Mouse (Mus musculus): ENCODE data around the gene Gm14137. TPM values are rescaled to one million over a fixed set of nuclear protein-coding genes. Genes with fewer than 3 reads are reported as not detected.

Gm14137 gene
- 0.40 and 0.66 TPM in 2 replicates for polyA plus RNA-seq (2014; fragmentation: Nextera tagmentation; extraction: Ambion mirVana)

DNA sequence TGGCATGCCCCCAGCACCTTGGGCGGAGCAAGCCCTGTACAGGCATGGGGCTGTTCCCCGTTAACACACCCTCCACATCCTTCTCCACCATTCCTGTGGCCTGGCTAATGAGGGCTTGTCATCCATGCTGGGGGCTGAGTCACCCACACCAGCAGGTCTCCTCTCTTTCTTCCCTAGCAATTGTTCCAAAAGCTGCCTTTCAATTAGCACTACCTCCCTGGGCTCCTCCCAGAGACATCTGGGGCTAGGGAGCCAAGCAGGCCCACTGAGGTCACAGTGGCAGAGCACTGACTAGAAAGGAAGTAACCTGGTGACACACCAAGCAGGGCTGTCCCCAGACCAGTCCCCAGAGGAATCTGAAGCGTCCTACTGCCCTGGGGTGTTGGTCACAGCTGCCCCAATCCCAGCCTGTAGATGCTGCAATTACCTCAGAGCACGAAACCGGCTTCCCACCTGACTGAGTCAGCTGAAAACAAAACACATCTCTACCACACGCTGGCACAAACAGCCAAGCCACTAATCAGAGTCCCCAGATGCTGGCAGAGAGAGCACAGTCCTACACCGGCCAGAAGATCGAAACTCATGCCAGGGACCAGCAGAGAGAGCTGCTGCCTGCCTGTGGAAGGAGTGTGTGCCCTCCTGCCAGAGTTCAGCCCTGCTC, at the start of gene Gm14137:
Gene Gm14137 (plus strand): TSS at position 519 of the 661 bp plus-strand sequence.
- Histone ChIP-seq H3K9ac (no peak within 1 kb of the TSS), H3K27me3 (ENCODE audit: control insufficient read depth, insufficient read depth, low read length) (no peaks in the 10 kb centered on the region), H3K9me3 (ENCODE audit: control insufficient read depth, low read length) (no peaks in the 10 kb centered on the region), H3K36me3 (replicated peaks; ENCODE audit: control insufficient read depth, insufficient read depth) (peaks cover 26% of the 10 kb centered on the region), H3K27ac (no peak within 1 kb of the TSS), H3K4me1 (replicated peaks; ENCODE audit: control insufficient read depth, insufficient read depth, low read length) (peaks cover 13% of the 10 kb centered on the region), H3K4me3 (replicated peaks; ENCODE audit: low read length) (no peak within 1 kb of the TSS), H3K4me2 (replicated peaks) (no peak within 1 kb of the TSS)
- ATAC-seq (ENCODE audit: low FRiP score) (peak; percentile 38; the same call in 1 of the 2 replicates), DNase-seq (ENCODE audit: low spot score) (no peak)
- WGBS, result 29% methylated on average over 8 of the region's 8 CpGs

- no peak for ATAC-seq (ENCODE audit: low FRiP score)
- no peaks in the 10 kb centered on the region for H3K9me3 ChIP-seq (ENCODE audit: control insufficient read depth, low read length)
- H3K4me1 ChIP-seq (replicated peaks; ENCODE audit: control insufficient read depth, insufficient read depth, low read length), result no peaks in the 10 kb centered on the region
- H3K36me3 ChIP-seq (replicated peaks; ENCODE audit: control insufficient read depth, insufficient read depth), result peaks cover 66% of the 10 kb centered on the region
- H3K4me2 ChIP-seq (replicated peaks), result no peak overlapping the region
- 88% methylated on average over 5 of the region's 5 CpGs for WGBS
- H3K27me3 ChIP-seq (ENCODE audit: control insufficient read depth, insufficient read depth, low read length), result no peaks in the 10 kb centered on the region
- no peak overlapping the region for H3K9ac ChIP-seq
- DNase-seq (ENCODE audit: low spot score), result no peak
- H3K4me3 ChIP-seq (replicated peaks; ENCODE audit: low read length), result no peak overlapping the region
- H3K27ac ChIP-seq, result no peak overlapping the region
These were observed 37.9 kb upstream of the Gm14137 start for GRCm38 (mm10) chr2:119136346-119136898.

DNA sequence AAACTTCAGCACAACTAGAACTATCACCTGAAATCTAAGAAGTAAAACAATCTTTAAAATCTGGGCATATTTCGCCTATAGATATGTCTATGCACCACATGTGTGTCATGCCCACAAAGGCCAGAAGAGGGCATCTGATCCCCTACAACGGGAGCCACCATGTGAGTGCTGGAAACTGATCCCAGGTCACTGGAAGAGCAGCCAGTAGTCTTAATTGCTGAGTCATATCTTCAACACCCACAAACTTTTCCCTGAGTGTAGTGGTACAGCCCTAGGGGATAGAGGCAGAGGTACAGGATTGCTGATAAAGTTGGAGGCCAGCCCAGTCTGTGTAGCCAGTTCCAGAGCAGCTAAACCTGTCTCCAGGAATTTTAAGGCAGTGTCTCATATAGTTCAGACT, 29.1 kb upstream of the Gm14137 start:
- no peaks in the 10 kb centered on the region for H3K9me3 ChIP-seq (ENCODE audit: control insufficient read depth, low read length)
- H3K4me3 ChIP-seq (replicated peaks; ENCODE audit: low read length), result no peak overlapping the region
- no peaks in the 10 kb centered on the region for H3K4me1 ChIP-seq (replicated peaks; ENCODE audit: control insufficient read depth, insufficient read depth, low read length)
- 95% methylated on average over 2 of the region's 2 CpGs for WGBS
- no peak overlapping the region for H3K9ac ChIP-seq
- DNase-seq (ENCODE audit: low spot score), result no peak
- no peak for ATAC-seq (ENCODE audit: low FRiP score)
- no peak overlapping the region for H3K4me2 ChIP-seq (replicated peaks)
- H3K27ac ChIP-seq, result no peak overlapping the region
- H3K36me3 ChIP-seq (replicated peaks; ENCODE audit: control insufficient read depth, insufficient read depth), result peaks cover 99% of the 10 kb centered on the region
- no peaks in the 10 kb centered on the region for H3K27me3 ChIP-seq (ENCODE audit: control insufficient read depth, insufficient read depth, low read length)

DNA sequence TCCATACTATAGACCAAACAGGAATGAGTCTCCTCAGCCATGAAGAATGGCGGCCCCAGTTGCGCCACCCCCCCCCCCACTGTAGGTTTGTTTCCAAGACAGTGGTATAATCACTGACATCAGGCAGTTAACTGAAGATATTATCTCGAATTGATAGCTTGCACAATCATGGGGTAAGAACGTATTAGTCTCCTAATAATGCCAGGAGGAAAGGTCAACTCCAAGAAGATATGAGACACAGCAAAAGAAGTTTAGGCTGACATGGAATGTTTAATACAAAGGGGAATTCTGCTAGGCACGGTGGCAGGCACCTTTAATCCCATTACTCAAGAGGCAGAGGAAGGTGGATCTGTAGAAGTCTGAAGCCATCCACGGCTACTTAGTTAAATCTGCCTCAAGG, 27.9 kb upstream of the Gm14137 start:
- DNase-seq (ENCODE audit: low spot score) (no peak), ATAC-seq (ENCODE audit: low FRiP score) (no peak)
- H3K36me3 ChIP-seq (replicated peaks; ENCODE audit: control insufficient read depth, insufficient read depth), result peaks cover 99% of the 10 kb centered on the region
- 87% methylated on average over 6 of the region's 6 CpGs for WGBS
- H3K9me3 ChIP-seq (ENCODE audit: control insufficient read depth, low read length), result no peaks in the 10 kb centered on the region
- no peak overlapping the region for H3K4me2 ChIP-seq (replicated peaks)
- no peak overlapping the region for H3K9ac ChIP-seq
- no peak overlapping the region for H3K27ac ChIP-seq
- H3K27me3 ChIP-seq (ENCODE audit: control insufficient read depth, insufficient read depth, low read length), result no peaks in the 10 kb centered on the region
- no peak overlapping the region for H3K4me3 ChIP-seq (replicated peaks; ENCODE audit: low read length)
- no peaks in the 10 kb centered on the region for H3K4me1 ChIP-seq (replicated peaks; ENCODE audit: control insufficient read depth, insufficient read depth, low read length)

GRCm38 (mm10) chr2:119147160-119147678, 27.1 kb upstream of the Gm14137 start:
- Histone ChIP-seq H3K9me3 (ENCODE audit: control insufficient read depth, low read length) (no peaks in the 10 kb centered on the region), H3K4me1 (replicated peaks; ENCODE audit: control insufficient read depth, insufficient read depth, low read length) (no peaks in the 10 kb centered on the region), H3K27me3 (ENCODE audit: control insufficient read depth, insufficient read depth, low read length) (no peaks in the 10 kb centered on the region), H3K9ac (no peak overlapping the region), H3K27ac (no peak overlapping the region), H3K4me3 (replicated peaks; ENCODE audit: low read length) (no peak overlapping the region), H3K4me2 (replicated peaks) (no peak overlapping the region), H3K36me3 (replicated peaks; ENCODE audit: control insufficient read depth, insufficient read depth) (peaks cover 99% of the 10 kb centered on the region)
- DNase-seq (ENCODE audit: low spot score) (no peak), ATAC-seq (ENCODE audit: low FRiP score) (no peak)
- 84% methylated on average over 22 of the region's 22 CpGs for WGBS

GRCm38 (mm10) chr2:119147775-119148174, 26.5 kb upstream of the Gm14137 start:
- no peaks in the 10 kb centered on the region for H3K4me1 ChIP-seq (replicated peaks; ENCODE audit: control insufficient read depth, insufficient read depth, low read length)
- H3K36me3 ChIP-seq (replicated peaks; ENCODE audit: control insufficient read depth, insufficient read depth), result peaks cover 99% of the 10 kb centered on the region
- H3K27me3 ChIP-seq (ENCODE audit: control insufficient read depth, insufficient read depth, low read length), result no peaks in the 10 kb centered on the region
- no peak overlapping the region for H3K4me3 ChIP-seq (replicated peaks; ENCODE audit: low read length)
- no peaks in the 10 kb centered on the region for H3K9me3 ChIP-seq (ENCODE audit: control insufficient read depth, low read length)
- WGBS, result 94% methylated on average over 8 of the region's 8 CpGs
- H3K27ac ChIP-seq, result no peak overlapping the region
- ATAC-seq (ENCODE audit: low FRiP score), result no peak
- no peak overlapping the region for H3K4me2 ChIP-seq (replicated peaks)
- no peak for DNase-seq (ENCODE audit: low spot score)
- no peak overlapping the region for H3K9ac ChIP-seq

GRCm38 (mm10) chr2:119152255-119152654, 22.1 kb upstream of the Gm14137 start:
- H3K4me3 ChIP-seq (replicated peaks; ENCODE audit: low read length), result no peak overlapping the region
- H3K27ac ChIP-seq, result no peak overlapping the region
- no peak overlapping the region for H3K4me2 ChIP-seq (replicated peaks)
- WGBS, result 88% methylated on average over 6 of the region's 6 CpGs
- H3K4me1 ChIP-seq (replicated peaks; ENCODE audit: control insufficient read depth, insufficient read depth, low read length), result peaks cover 12% of the 10 kb centered on the region
- H3K36me3 ChIP-seq (replicated peaks; ENCODE audit: control insufficient read depth, insufficient read depth), result peaks cover 74% of the 10 kb centered on the region
- no peaks in the 10 kb centered on the region for H3K27me3 ChIP-seq (ENCODE audit: control insufficient read depth, insufficient read depth, low read length)
- ATAC-seq (ENCODE audit: low FRiP score) (no peak), DNase-seq (ENCODE audit: low spot score) (no peak)
- H3K9me3 ChIP-seq (ENCODE audit: control insufficient read depth, low read length), result no peaks in the 10 kb centered on the region
- no peak overlapping the region for H3K9ac ChIP-seq

GRCm38 (mm10) chr2:119154683-119155082, 19.6 kb upstream of the Gm14137 start:
- no peak for DNase-seq (ENCODE audit: low spot score)
- H3K9me3 ChIP-seq (ENCODE audit: control insufficient read depth, low read length), result no peaks in the 10 kb centered on the region
- H3K27me3 ChIP-seq (ENCODE audit: control insufficient read depth, insufficient read depth, low read length), result no peaks in the 10 kb centered on the region
- H3K4me1 ChIP-seq (replicated peaks; ENCODE audit: control insufficient read depth, insufficient read depth, low read length), result peaks cover 16% of the 10 kb centered on the region
- no peak overlapping the region for H3K27ac ChIP-seq
- 94% methylated on average over 2 of the region's 2 CpGs for WGBS
- no peak overlapping the region for H3K4me3 ChIP-seq (replicated peaks; ENCODE audit: low read length)
- H3K4me2 ChIP-seq (replicated peaks), result no peak overlapping the region
- H3K36me3 ChIP-seq (replicated peaks; ENCODE audit: control insufficient read depth, insufficient read depth), result peaks cover 50% of the 10 kb centered on the region
- ATAC-seq (ENCODE audit: low FRiP score), result no peak
- no peak overlapping the region for H3K9ac ChIP-seq

DNA sequence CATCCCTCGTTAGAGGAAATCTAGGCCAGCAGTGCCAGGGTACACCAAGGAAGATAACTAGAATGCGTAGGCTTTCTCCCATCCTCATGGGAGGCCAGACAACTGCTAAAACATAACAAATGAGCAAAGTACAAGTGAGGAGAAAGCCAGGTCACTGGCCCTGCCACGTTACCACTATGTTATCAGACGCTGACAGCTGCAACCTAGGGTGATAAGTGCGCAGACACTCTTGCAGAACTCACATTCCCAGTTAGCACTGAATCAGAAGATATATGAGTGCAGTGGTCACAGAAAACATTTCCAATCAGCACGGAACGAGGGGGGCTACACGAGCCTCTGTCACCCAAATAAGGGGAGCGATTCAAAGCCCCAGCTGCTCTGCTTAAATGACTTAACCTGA, 18.9 kb upstream of the Gm14137 start:
- Histone ChIP-seq H3K9me3 (ENCODE audit: control insufficient read depth, low read length) (no peaks in the 10 kb centered on the region), H3K4me2 (replicated peaks) (peak overlapping the region; percentile 94; the same call in 1 of the 2 replicates), H3K27ac (no peak overlapping the region), H3K36me3 (replicated peaks; ENCODE audit: control insufficient read depth, insufficient read depth) (peaks cover 43% of the 10 kb centered on the region), H3K9ac (no peak overlapping the region), H3K4me3 (replicated peaks; ENCODE audit: low read length) (no peak overlapping the region), H3K4me1 (replicated peaks; ENCODE audit: control insufficient read depth, insufficient read depth, low read length) (peaks cover 16% of the 10 kb centered on the region), H3K27me3 (ENCODE audit: control insufficient read depth, insufficient read depth, low read length) (no peaks in the 10 kb centered on the region)
- ATAC-seq (ENCODE audit: low FRiP score) (no peak), DNase-seq (ENCODE audit: low spot score) (no peak)
- WGBS, result 92% methylated on average over 9 of the region's 9 CpGs

Data from hindbrain, embryonic 14.5 days (tissue).